Mouse (Mus musculus): ENCODE measurements around the gene Tcf7l2. TPM values are rescaled to one million over a fixed set of nuclear protein-coding genes. Genes with fewer than 3 reads are reported as not detected.

Tcf7l2 gene
- polyA plus RNA-seq, 1 experiment from 2014 or later = 61.7 TPM

GRCm38 (mm10) chr19:55926858-55927673 is 185.4 kb downstream of the Tcf7l2 start:
- peaks cover 20% of the 10 kb centered on the region for H3K4me1 ChIP-seq
- no peak overlapping the region for H3K27ac ChIP-seq
- H3K4me3 ChIP-seq (replicated peaks) = no peak overlapping the region
- peaks cover 35% of the 10 kb centered on the region for H3K36me3 ChIP-seq
- no peak overlapping the region for H3K4me2 ChIP-seq
- no peaks in the 10 kb centered on the region for H3K9me3 ChIP-seq (replicated peaks)
- WGBS = 87% methylated on average over 16 of the region's 16 CpGs
- H3K27me3 ChIP-seq = no peaks in the 10 kb centered on the region
- no peak for ATAC-seq (replicated peaks; ENCODE audit: low FRiP score)
- no peak overlapping the region for H3K9ac ChIP-seq

GRCm38 (mm10) chr19:55927674-55928061 is 186.0 kb downstream of the Tcf7l2 start:
- H3K4me2 ChIP-seq = no peak overlapping the region
- H3K9ac ChIP-seq = no peak overlapping the region
- H3K36me3 ChIP-seq = peaks cover 32% of the 10 kb centered on the region
- no peak for ATAC-seq (replicated peaks; ENCODE audit: low FRiP score)
- H3K4me1 ChIP-seq = peaks cover 20% of the 10 kb centered on the region
- no peaks in the 10 kb centered on the region for H3K27me3 ChIP-seq
- no peaks in the 10 kb centered on the region for H3K9me3 ChIP-seq (replicated peaks)
- H3K4me3 ChIP-seq (replicated peaks) = no peak overlapping the region
- 92% methylated on average over 9 of the region's 9 CpGs for WGBS
- H3K27ac ChIP-seq = no peak overlapping the region

- Histone ChIP-seq H3K4me2 (no peak overlapping the region), H3K27ac (no peak overlapping the region), H3K36me3 (peaks cover 31% of the 10 kb centered on the region), H3K4me3 (replicated peaks) (no peak overlapping the region), H3K9me3 (replicated peaks) (no peaks in the 10 kb centered on the region), H3K4me1 (peaks cover 15% of the 10 kb centered on the region), H3K9ac (no peak overlapping the region), H3K27me3 (no peaks in the 10 kb centered on the region)
- ATAC-seq (replicated peaks; ENCODE audit: low FRiP score) = no peak
- WGBS = 87% methylated on average over 5 of the region's 5 CpGs
Observed at GRCm38 (mm10) chr19:55928674-55929073, 187.1 kb downstream of the Tcf7l2 start.

- Histone ChIP-seq H3K27ac (no peak overlapping the region), H3K4me1 (peaks cover 3% of the 10 kb centered on the region; the same call in 1 of the 2 replicates), H3K9ac (no peak overlapping the region), H3K9me3 (replicated peaks) (no peaks in the 10 kb centered on the region), H3K27me3 (no peaks in the 10 kb centered on the region), H3K4me3 (replicated peaks) (no peak overlapping the region), H3K4me2 (no peak overlapping the region), H3K36me3 (peaks cover 28% of the 10 kb centered on the region)
- ATAC-seq (replicated peaks; ENCODE audit: low FRiP score) = no peak
- WGBS = 92% methylated on average over 17 of the region's 17 CpGs
Observed at GRCm38 (mm10) chr19:55931642-55932041, 190.0 kb downstream of the Tcf7l2 start.

- H3K4me3 ChIP-seq (replicated peaks) = no peak overlapping the region
- no peak for ATAC-seq (replicated peaks; ENCODE audit: low FRiP score)
- 72% methylated on average over 7 of the region's 7 CpGs for WGBS
Observed at GRCm38 (mm10) chr19:55933947-55934729, 192.5 kb downstream of the Tcf7l2 start.

GRCm38 (mm10) chr19:55934730-55935003 is 193.0 kb downstream of the Tcf7l2 start:
- Histone ChIP-seq H3K4me3 (replicated peaks) (no peak overlapping the region), H3K4me2 (no peak overlapping the region), H3K36me3 (peaks cover 14% of the 10 kb centered on the region), H3K9ac (no peak overlapping the region), H3K27ac (no peak overlapping the region), H3K4me1 (peaks cover 3% of the 10 kb centered on the region; the same call in 1 of the 2 replicates), H3K27me3 (no peaks in the 10 kb centered on the region), H3K9me3 (replicated peaks) (no peaks in the 10 kb centered on the region)
- WGBS = 93% methylated on average over 3 of the region's 3 CpGs
- ATAC-seq (replicated peaks; ENCODE audit: low FRiP score) = no peak

More at GRCm38 (mm10) chr19:55933947-55934729, 192.5 kb downstream of the Tcf7l2 start:
- no peaks in the 10 kb centered on the region for H3K27me3 ChIP-seq
- H3K9me3 ChIP-seq (replicated peaks) = no peaks in the 10 kb centered on the region
- H3K9ac ChIP-seq = no peak overlapping the region
- H3K4me1 ChIP-seq = peaks cover 3% of the 10 kb centered on the region; the same call in 1 of the 2 replicates
- H3K4me2 ChIP-seq = no peak overlapping the region
- peaks cover 14% of the 10 kb centered on the region for H3K36me3 ChIP-seq
- no peak overlapping the region for H3K27ac ChIP-seq

GRCm38 (mm10) chr19:55937026-55937425 is 195.4 kb downstream of the Tcf7l2 start:
- H3K27me3 ChIP-seq = no peaks in the 10 kb centered on the region
- ATAC-seq (replicated peaks; ENCODE audit: low FRiP score) = no peak

GRCm38 (mm10) chr19:55938254-55939046 is 196.8 kb downstream of the Tcf7l2 start:
- Histone ChIP-seq H3K4me1 (peaks cover 18% of the 10 kb centered on the region), H3K27me3 (no peaks in the 10 kb centered on the region), H3K27ac (no peak overlapping the region), H3K4me3 (replicated peaks) (no peak overlapping the region), H3K4me2 (no peak overlapping the region), H3K9me3 (replicated peaks) (no peaks in the 10 kb centered on the region), H3K36me3 (no peaks in the 10 kb centered on the region), H3K9ac (no peak overlapping the region)
- 91% methylated on average over 21 of the region's 21 CpGs for whole genome bisulfite sequencing
- ATAC-seq (replicated peaks; ENCODE audit: low FRiP score) = no peak

More at GRCm38 (mm10) chr19:55937026-55937425, 195.4 kb downstream of the Tcf7l2 start:
- 91% methylated on average over 3 of the region's 3 CpGs for WGBS
- Histone ChIP-seq H3K4me1 (peaks cover 18% of the 10 kb centered on the region), H3K27ac (no peak overlapping the region), H3K36me3 (peaks cover 3% of the 10 kb centered on the region; the same call in 1 of the 2 replicates), H3K4me3 (replicated peaks) (no peak overlapping the region), H3K9ac (no peak overlapping the region), H3K4me2 (no peak overlapping the region), H3K9me3 (replicated peaks) (no peaks in the 10 kb centered on the region)

- Histone ChIP-seq H3K9me3 (replicated peaks) (no peaks in the 10 kb centered on the region), H3K4me1 (peaks cover 18% of the 10 kb centered on the region), H3K4me2 (no peak overlapping the region), H3K36me3 (no peaks in the 10 kb centered on the region), H3K27me3 (no peaks in the 10 kb centered on the region), H3K9ac (no peak overlapping the region), H3K27ac (no peak overlapping the region), H3K4me3 (replicated peaks) (no peak overlapping the region)
- 84% methylated on average over 5 of the region's 5 CpGs for WGBS
- no peak for ATAC-seq (replicated peaks; ENCODE audit: low FRiP score)
Observed at GRCm38 (mm10) chr19:55939090-55939489, 197.5 kb downstream of the Tcf7l2 start.

- no peak for ATAC-seq (replicated peaks; ENCODE audit: low FRiP score)
- Histone ChIP-seq H3K27me3 (no peaks in the 10 kb centered on the region), H3K9me3 (replicated peaks) (no peaks in the 10 kb centered on the region), H3K9ac (no peak overlapping the region), H3K4me1 (peaks cover 17% of the 10 kb centered on the region), H3K4me2 (no peak overlapping the region), H3K27ac (no peak overlapping the region), H3K36me3 (no peaks in the 10 kb centered on the region), H3K4me3 (replicated peaks) (no peak overlapping the region)
- 96% methylated on average over 4 of the region's 4 CpGs for WGBS
Observed at GRCm38 (mm10) chr19:55939719-55940118, 198.1 kb downstream of the Tcf7l2 start.

GRCm38 (mm10) chr19:55940538-55941252 is 199.1 kb downstream of the Tcf7l2 start:
- Histone ChIP-seq H3K4me2 (peak overlapping the region; percentile 42), H3K4me3 (replicated peaks) (no peak overlapping the region), H3K9ac (no peak overlapping the region), H3K9me3 (replicated peaks) (no peaks in the 10 kb centered on the region), H3K36me3 (no peaks in the 10 kb centered on the region), H3K27me3 (no peaks in the 10 kb centered on the region), H3K27ac (no peak overlapping the region), H3K4me1 (peaks cover 15% of the 10 kb centered on the region)
- ATAC-seq (replicated peaks; ENCODE audit: low FRiP score) = no peak
- WGBS = 25% methylated on average over 11 of the region's 11 CpGs

All from kidney, embryonic 15.5 days (tissue).